Mouse (Mus musculus) monocyte, adult 59 days (primary cell): Measurements from ENCODE around the gene Prr36. TPM values are rescaled to one million over a fixed set of nuclear protein-coding genes. Genes with fewer than 3 reads are reported as not detected.

ENCODE experiments used
- total RNA-seq, 2 experiments: library from RNA; stranded (reverse); gene quantifications; one replicate each; pipeline ENCODE4 v1.2.4; 2023

Gene Prr36
- not detected for total RNA-seq

DNA sequence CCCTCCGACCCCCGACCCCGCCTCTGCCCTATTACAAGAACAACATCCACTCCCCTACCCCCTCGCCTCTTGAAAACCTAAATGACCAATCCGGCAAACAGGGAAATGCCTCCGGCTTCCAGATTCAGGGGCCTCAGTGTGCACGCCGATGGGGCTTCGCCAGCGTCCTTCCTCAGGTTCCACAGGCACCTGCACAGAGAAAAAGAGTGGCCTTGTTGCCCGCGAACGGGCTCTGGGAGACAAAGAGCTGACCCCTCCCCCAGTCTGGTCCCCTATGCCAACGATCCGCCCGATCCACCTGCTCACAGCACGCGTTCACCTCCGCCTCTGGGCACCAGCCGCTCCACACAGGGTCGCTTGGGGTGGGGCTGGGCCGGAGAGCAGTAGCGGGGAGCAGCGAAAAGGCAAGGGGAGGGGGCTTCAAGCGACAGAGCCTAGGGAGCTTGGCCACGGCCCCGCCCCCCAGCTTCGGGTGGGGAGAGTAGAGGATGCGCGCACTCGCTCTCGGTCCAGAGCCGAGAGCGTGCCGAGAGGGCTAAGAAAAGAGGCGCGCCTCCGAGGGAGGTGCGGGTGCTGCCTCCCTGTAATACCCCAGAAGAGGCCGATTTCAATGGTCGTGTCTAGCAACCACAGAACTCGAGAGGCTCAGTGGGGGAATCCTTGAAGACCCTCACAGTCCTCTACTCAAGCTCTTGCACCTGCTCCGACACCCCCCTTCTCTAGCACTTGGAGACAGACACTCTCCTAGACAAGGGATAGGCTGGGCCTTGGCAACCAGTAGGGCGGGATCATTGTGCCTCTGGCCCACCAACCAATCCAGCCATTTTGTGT, at the start of gene Prr36:
Gene Prr36 (minus strand): TSS at position 669 of the 831 bp plus-strand sequence.

DNA sequence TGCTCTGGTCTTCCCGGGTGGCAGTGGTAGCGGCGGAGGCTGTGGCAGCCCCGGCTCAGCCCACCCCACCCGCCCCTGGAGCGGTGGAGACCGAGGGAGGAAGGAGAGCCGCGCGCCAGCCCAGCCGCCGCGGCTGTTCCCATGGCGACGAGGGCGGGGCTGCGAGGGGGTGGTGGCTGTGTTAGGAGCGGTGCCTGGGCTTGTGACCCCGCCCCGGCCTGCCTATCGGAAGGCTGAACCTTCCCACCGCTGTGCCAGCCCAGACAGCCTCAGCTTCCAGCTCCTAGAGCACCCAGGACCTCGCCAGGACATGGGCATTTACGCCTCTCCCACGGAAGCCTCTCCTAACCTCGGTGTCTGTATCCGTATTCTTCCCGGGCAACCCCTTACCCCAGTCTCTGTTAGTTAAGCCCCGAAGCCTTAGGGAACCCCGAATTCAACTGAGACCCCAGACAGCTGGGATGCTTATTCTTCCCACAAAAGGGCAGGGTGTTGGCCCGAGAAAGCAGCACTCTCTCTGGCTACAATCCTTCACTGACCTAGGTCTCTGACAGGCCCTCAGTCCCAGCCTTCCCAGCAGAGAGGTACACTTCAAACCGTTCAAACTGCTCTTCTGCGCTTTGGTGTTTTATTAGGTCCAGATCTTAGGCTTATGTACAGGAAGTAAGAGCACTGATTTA, 42.0 kb upstream of the Prr36 start, which contains the start of gene Ctxn1:
Gene Ctxn1 (minus strand): TSS at position 150 of the 680 bp plus-strand sequence.

DNA sequence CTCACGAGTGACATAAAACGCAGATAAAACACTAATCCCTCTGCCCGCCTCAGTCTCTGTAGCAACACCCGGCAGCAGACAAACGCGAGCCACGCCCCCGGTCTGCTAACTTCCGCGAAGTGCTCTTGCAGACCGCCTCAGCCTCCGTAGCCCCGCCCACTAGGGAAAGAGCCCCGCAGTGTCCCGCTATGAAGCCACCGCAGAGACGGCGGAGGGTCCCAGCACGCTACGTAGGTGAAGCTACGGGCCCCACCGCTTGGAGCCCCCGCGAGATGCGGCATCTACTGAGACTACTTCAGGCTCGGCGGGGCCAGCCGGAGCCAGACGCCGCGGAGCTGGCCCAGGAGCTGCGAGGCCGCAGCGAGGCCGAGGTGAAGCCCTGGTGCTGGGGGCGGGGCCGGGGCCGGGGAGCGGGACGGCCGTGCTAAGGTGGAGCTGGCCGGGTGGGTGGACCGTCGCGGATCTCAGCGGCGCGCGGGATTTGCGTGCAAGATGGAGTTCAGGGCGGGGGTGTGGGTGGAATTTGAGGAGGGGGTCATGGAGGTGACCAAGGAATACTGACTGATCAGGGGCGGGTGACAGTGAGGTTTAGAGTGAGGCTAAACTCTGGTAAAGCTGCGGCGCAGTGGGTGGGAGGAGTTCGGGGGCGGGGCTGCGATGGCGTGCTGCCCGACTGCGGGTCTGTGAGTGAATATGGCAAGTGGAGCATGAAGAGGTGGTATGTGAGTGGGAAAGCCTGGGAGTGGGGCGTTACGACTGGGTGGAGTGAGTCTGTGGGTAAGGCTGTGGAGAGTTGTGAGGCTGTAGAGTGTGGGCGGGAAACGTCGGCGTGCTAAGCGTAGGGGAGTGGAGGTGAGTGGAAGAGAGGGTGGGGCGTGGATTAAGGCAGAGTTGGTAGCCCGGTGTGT, 35.9 kb upstream of the Prr36 start, which contains the start of gene Snapc2:
Gene Snapc2 (plus strand): TSS at position 147 of the 908 bp plus-strand sequence.

DNA sequence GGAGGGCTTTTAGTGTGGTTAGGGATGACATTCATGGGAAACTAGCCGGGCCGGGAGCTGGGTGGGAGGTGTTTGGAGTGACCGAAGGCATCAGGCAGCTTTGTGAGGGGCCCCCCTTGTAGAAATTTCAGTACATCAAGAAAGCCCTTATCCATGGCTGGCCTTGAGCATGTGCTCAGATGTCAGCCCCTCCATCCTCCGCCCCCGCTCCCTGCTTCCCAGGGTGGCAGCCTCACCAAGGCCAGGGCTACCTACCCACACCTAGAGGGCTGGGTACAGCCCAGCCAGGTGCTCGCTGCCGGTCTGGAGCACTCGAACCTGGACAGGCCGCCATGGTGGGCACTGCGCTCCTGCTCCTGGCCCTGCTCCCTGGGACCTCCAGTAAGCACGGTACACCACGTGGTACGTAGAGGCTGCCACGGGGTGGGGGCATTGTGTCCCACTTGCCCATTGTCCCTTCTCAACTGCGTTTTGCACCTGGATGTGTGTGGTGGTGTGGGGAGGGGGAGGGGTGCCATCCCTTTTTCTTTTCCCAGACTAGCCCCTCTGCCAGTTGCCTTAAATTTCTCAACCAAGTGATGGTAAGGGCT, 30.8 kb upstream of the Prr36 start, which contains the start of gene Tgfbr3l:
Gene Tgfbr3l (plus strand): TSS at position 264 of the 590 bp plus-strand sequence.

DNA sequence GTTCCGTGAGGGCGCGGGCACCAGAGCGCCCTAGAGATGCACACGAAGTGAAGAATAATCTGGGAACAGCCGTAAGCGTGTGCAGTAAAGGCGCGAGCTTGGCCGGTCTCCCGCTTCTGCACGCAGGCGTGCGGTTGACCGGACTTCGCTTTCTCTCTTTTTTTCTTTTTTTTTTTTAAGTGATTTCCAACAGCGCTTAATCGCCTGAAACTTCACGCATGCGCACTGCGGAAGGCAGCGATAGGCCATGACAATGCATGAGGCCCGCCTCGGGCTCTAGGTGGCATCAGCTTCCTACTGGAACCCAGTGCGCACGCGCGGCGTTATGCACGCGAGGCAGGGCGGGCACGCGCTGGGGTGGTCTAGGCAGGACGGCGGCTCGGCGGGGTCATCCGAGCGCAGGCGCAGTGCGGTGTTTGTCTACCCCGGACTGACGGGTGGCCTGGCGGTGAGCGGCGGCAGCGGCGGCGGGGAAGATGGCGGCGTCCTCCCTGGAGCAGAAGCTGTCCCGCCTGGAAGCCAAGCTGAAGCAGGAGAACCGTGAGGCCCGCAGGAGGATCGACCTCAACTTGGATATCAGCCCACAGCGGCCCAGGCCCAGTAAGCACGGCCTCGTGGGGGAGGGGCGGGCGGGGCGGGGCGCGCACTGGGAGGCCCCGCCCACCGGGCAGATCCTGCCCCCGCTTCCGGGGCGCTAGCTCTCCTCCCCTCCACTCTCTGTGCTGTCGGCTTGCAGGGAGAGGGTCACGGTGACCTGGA, 21.4 kb upstream of the Prr36 start, which contains the start of the genes Map2k7 and Gm49320:
Gene Map2k7 (plus strand): TSS at position 307 of the 759 bp plus-strand sequence.
Gene Gm49320 (plus strand): TSS at position 432 of the 759 bp plus-strand sequence.

DNA sequence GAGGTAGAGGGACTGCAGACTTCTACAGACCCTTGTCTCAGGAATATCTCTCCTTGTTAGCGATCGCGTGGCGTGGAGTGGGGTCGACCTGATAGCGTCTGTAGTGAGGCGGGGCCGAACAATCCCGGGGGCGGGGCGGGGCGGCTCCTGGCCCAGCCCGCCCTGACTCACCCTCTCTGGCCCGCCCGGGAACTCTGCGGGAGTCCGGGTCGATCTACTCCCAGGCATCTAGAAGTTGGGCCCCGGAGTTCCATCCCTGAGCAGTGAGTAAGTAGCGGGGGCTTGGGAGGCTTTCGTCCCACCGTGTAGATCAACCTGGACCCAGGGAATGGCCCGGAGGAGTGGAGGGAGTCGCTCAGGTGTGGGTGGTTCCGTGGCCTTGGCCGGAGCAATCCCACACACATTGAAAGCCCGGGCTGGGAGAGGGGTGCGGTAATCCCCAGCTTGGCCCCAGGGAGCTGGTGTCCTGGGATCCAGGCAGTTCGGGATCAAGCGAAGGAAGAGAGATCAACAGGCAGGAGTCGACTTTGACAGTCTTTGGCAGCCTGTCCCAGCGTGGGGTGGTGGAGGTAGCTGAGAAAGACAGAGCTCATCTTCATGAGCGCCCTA, 9.6 kb upstream of the Prr36 start, which contains the start of gene Lrrc8e:
Gene Lrrc8e (plus strand): TSS at position 89 of the 609 bp plus-strand sequence.

DNA sequence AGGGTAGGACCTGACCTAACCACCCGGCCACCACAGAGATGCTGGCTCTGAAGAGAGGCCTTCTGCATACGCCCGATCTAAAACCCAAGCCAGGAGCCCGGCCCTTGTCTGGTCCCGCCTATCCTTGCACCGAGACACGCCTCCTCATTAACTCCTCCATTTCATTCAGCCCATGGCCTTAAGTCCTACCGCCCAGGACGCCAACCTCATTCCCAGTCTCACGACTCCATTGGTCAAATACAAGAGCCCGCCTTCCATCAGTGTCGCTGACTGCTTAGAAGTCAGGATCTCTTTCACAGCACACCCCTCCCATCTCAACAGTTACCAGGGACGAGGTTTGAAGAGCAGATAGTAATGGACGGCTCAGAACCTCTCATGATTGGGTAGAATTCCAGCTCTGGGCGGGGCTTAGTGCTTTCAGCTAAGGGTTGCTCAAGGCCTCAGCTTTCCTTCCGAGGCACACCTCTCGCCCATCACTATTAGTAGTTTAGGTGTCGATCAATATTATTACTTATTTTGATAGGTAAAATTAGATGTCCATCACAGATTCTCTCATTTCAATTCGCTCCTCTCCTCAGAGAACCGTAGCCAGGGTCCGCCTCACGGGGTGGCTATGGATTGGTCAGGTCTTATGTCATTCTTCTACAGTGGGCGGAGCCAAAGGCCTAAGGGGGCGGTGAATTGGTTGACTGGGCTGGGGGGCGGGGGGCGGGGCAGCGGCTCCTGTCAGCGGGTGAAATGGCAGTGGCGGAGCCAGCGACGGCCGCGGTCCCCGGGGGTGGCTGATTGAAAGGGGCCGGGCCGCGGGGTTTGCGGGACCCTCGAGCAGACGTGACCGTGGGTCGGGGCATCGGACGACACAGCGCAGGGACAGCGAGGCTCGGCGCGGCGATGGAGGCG, 51.2 kb downstream of the Prr36 start, which contains the start of gene Evi5l:
Gene Evi5l (plus strand): TSS at position 716 of the 900 bp plus-strand sequence.

Other genes with a start within 250 kb of the Prr36 start
- gene Cd209f, start 111.6 kb downstream of the Prr36 start, total RNA-seq: not detected
- not detected for gene Cd209g, start 83.4 kb downstream of the Prr36 start, total RNA-seq
- gene Evi5l, start 50.9 kb downstream of the Prr36 start, total RNA-seq: 1 to 10 TPM; 9.8 TPM
- not detected for gene Lrrc8e, start 9.4 kb upstream of the Prr36 start, total RNA-seq
- gene Map2k7, start 21.3 kb upstream of the Prr36 start, total RNA-seq: 10 to 100 TPM; 76.0 to 85.7 TPM
- not detected for gene Gm49320, start 21.4 kb upstream of the Prr36 start, total RNA-seq
- 10 to 100 TPM in 1 of 2 experiments, 1 to 10 TPM in 1; 8.3 to 10.2 TPM for gene Tgfbr3l, start 30.8 kb upstream of the Prr36 start, total RNA-seq
- 10 to 100 TPM in 1 of 2 experiments, 1 to 10 TPM in 1; 8.8 to 14.5 TPM for gene Snapc2, start 35.6 kb upstream of the Prr36 start, total RNA-seq
- gene Ctxn1, start 41.8 kb upstream of the Prr36 start, total RNA-seq: 1 to 10 TPM in 1 of 2 experiments, under 1 TPM in 1; 0.94 to 1.2 TPM
- gene Timm44, start 58.5 kb upstream of the Prr36 start, total RNA-seq: 10 to 100 TPM; 52.5 to 54.7 TPM
- gene Ccl25, start 107.8 kb upstream of the Prr36 start, total RNA-seq: 10 to 100 TPM; 20.0 to 23.1 TPM
- gene Elavl1, start 108.0 kb upstream of the Prr36 start, total RNA-seq: 10 to 100 TPM; 77.6 to 84.8 TPM